Mouse (Mus musculus) fibroblast of lung, adult 2 months (primary cell): ENCODE results near the gene Yy2.
A peak's percentile ranks its signal among the peaks of the same experiment; 100 is the strongest.

ENCODE experiments used
- DNase-seq: peaks from one replicate; pipeline ENCODE4 v3.0.0-alpha.2; 2011; ENCODE audit warnings: low read depth

The Yy2 gene

GRCm38 (mm10) chrX:157568840-157569239 is at the start of gene Yy2:
Gene Yy2 (minus strand): TSS chrX:157568985.
- no peak for DNase-seq

- DNase-seq = no peak
These were observed 44.1 kb upstream of the Yy2 start for GRCm38 (mm10) chrX:157612894-157613293.

- DNase-seq = peak; percentile 9
These were observed 32.7 kb upstream of the Yy2 start for GRCm38 (mm10) chrX:157601450-157601849.

GRCm38 (mm10) chrX:157598186-157598996 is 29.6 kb upstream of the Yy2 start, which contains the start of gene Mbtps2:
Gene Mbtps2 (minus strand): TSS chrX:157598715.
- peak; percentile 15 for DNase-seq

- DNase-seq = peak; percentile 9
These were observed 28.9 kb upstream of the Yy2 start for GRCm38 (mm10) chrX:157597585-157598185.

GRCm38 (mm10) chrX:157596802-157597201 is 28.0 kb upstream of the Yy2 start:
- no peak for DNase-seq

GRCm38 (mm10) chrX:157595927-157596326 is 27.1 kb upstream of the Yy2 start:
- no peak for DNase-seq

- DNase-seq = no peak
These were observed 25.8 kb upstream of the Yy2 start for GRCm38 (mm10) chrX:157594606-157595005.

- DNase-seq = no peak
These were observed 18.2 kb upstream of the Yy2 start for GRCm38 (mm10) chrX:157587001-157587400.

- DNase-seq = no peak
These were observed 17.6 kb upstream of the Yy2 start for GRCm38 (mm10) chrX:157586397-157586796.

- DNase-seq = no peak
These were observed 10.4 kb upstream of the Yy2 start for GRCm38 (mm10) chrX:157579108-157579614.

- DNase-seq = no peak
These were observed 5.9 kb upstream of the Yy2 start for GRCm38 (mm10) chrX:157574683-157575082.

GRCm38 (mm10) chrX:157563794-157564193 is 5.0 kb downstream of the Yy2 start:
- DNase-seq = no peak

GRCm38 (mm10) chrX:157547082-157547481 is 21.7 kb downstream of the Yy2 start:
- DNase-seq = no peak
